7 mouse cellular contexts compared by ENCODE assay signal in the genomic region with DNA sequence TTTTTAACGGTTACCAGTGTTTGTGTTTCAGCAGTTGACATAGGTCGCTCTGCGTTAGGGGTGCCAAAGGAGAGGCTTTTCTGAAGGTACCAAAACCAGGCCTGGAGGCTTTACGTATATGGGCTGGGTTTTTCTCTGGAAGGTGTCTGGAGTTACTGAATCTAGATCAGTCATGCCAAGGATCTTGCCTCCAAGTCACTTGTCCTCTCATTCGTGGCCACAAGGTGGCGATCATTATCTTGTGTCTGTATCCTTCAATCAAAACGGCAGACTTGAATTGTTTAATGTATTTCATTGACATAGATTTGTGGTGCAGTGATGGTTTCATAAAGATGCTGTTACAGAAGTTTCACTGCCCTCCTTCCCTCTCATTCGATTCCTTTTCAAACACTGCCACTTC. TPM values are rescaled to one million over a fixed set of nuclear protein-coding genes. Genes with fewer than 3 reads are reported as not detected.
A peak's percentile ranks its signal among the peaks of the same experiment; 100 is the strongest.
DNase-seq lines count a peak whose midpoint lies in the region; ATAC-seq lines count a peak whose summit lies in the region.

No protein-coding gene starts in this region.

- no peaks in the 10 kb centered on the region for H3K27me3 ChIP-seq in limb, embryonic 11.5 days (ENCODE audit: control insufficient read depth, insufficient read depth, low read length)

- H3K9me3 ChIP-seq in limb, embryonic 11.5 days (ENCODE audit: control insufficient read depth, low read length), result no peaks in the 10 kb centered on the region

- WGBS in limb, embryonic 11.5 days, result 47% methylated on average over 8 of the region's 8 CpGs

- H3K4me1 ChIP-seq in limb, embryonic 11.5 days (ENCODE audit: control insufficient read depth, insufficient read depth, low read length), result no peaks in the 10 kb centered on the region

- H3K36me3 ChIP-seq in limb, embryonic 11.5 days (ENCODE audit: control insufficient read depth, insufficient read depth, low read length), result no peaks in the 10 kb centered on the region; the same call in 1 of the 2 replicates

- no peak overlapping the region for H3K4me2 ChIP-seq in limb, embryonic 11.5 days (ENCODE audit: low read depth, severe bottlenecking)

- no peak overlapping the region for H3K9ac ChIP-seq in limb, embryonic 11.5 days (ENCODE audit: low read length)

- H3K4me3 ChIP-seq in limb, embryonic 11.5 days (ENCODE audit: low read depth, low read length), result no peak overlapping the region

- peak; percentile 44 for DNase-seq in ovary, postnatal 14 days (ENCODE audit: low spot score)
- DNase-seq in ovary, adult 18-20 months (ENCODE audit: low spot score), result no peak
- peak; percentile 75 for DNase-seq in ZHBTc4 (ENCODE audit: low read depth, low spot score)
- peak; percentile 82 to 91 for DNase-seq in cerebellum, postnatal 36 days
- DNase-seq in heart, postnatal 4 days, result peak; percentile 70
- DNase-seq in limb, embryonic 11.5 days (ENCODE audit: low spot score), result peak; percentile 78
- DNase-seq in right cerebral cortex, postnatal 10 days (ENCODE audit: low spot score in 2 of 2), result peak; percentile 73 to 87

- H3K27ac ChIP-seq in limb, embryonic 11.5 days (replicated peaks; ENCODE audit: low read depth, low read length), result no peak overlapping the region

- no peak for ATAC-seq in limb, embryonic 11.5 days (ENCODE audit: insufficient number of reproducible peaks, low FRiP score, low TSS enrichment, low read depth)

RNA-seq across cellular contexts. Expression of a gene that starts 29.4 kb away (rescaled TPM):
- 10 to 100 TPM; 16.5 to 20.6 TPM for total RNA-seq in heart, postnatal 4 days (2021)
- 7.7 and 9.3 TPM in 2 replicates for polyA plus RNA-seq in limb, embryonic 11.5 days (2014; fragmentation: Nextera tagmentation; extraction: Ambion mirVana)

RNA-seq across cellular contexts. Expression of a gene that starts 57.8 kb away (rescaled TPM):
- total RNA-seq in heart, postnatal 4 days (2021), result 10 to 100 TPM; 39.1 to 40.2 TPM
- polyA plus RNA-seq in limb, embryonic 11.5 days (2014; fragmentation: Nextera tagmentation; extraction: Ambion mirVana), result 15.6 and 17.3 TPM in 2 replicates
